Mouse (Mus musculus) heart, embryonic 13.5 days (tissue): ENCODE measurements around the gene Nr0b2. TPM values are rescaled to one million over a fixed set of nuclear protein-coding genes. Genes with fewer than 3 reads are reported as not detected.
"Not testable (repeated sequence)": the region's sequence is repeated elsewhere in the genome, so short reads cannot be mapped to it uniquely, and the experiment has no call there.

Source experiments
- ATAC-seq: fragments of 200-750 bp; cut with Nextera tagmentation; 2 replicates; pipeline ENCODE4 v1.8.0; 2017; ENCODE audit warnings: moderate TSS enrichment; ENCODE audit not compliant: insufficient number of reproducible peaks, low FRiP score, low TSS enrichment; ENCODE audit errors: extremely low read depth
- H3K27ac ChIP-seq: fragments of 300-500 bp; sonication (generic); replicated peaks from 2 replicates; pipeline ENCODE4 v1.5.1; 2015; ENCODE audit warnings: moderate library complexity, mild to moderate bottlenecking, inconsistent platforms
- H3K27me3 ChIP-seq: fragments of 300-500 bp; sonication (generic); replicated peaks from 2 replicates; pipeline ENCODE4 v1.6.1; 2015; ENCODE audit warnings: mild to moderate bottlenecking, inconsistent platforms
- H3K36me3 ChIP-seq: fragments of 300-500 bp; sonication (generic); 2 replicates; pipeline ENCODE4 v1.6.1; 2015; ENCODE audit warnings: mild to moderate bottlenecking, inconsistent platforms
- H3K4me1 ChIP-seq: fragments of 300-500 bp; sonication (generic); 2 replicates; pipeline ENCODE4 v1.6.1; 2015; ENCODE audit warnings: inconsistent platforms
- H3K4me2 ChIP-seq: fragments of 300-500 bp; sonication (generic); 2 replicates; pipeline ENCODE4 v1.6.1; 2015; ENCODE audit warnings: inconsistent platforms, mild to moderate bottlenecking, moderate library complexity
- H3K4me3 ChIP-seq: fragments of 300-500 bp; sonication (generic); 2 replicates; pipeline ENCODE4 v1.5.1; 2015; ENCODE audit warnings: moderate library complexity, mild to moderate bottlenecking, inconsistent platforms
- H3K9ac ChIP-seq: fragments of 300-500 bp; sonication (generic); 2 replicates; pipeline ENCODE4 v1.6.1; 2015; ENCODE audit warnings: inconsistent platforms, mild to moderate bottlenecking, moderate library complexity
- H3K9me3 ChIP-seq: fragments of 300-500 bp; sonication (generic); 2 replicates; pipeline ENCODE4 v1.6.1; 2016; ENCODE audit warnings: inconsistent platforms
- WGBS: fragments of 180-500 bp; shearing (Covaris S2); methylation state at CpG from one replicate; pipeline ENCODE4 v1.1.7; 2015; ENCODE audit warnings: mixed read lengths; 5-methylcytosine and 5-hydroxymethylcytosine counted together
- polyA plus RNA-seq: library from polyadenylated mRNA; unstranded; fragments of >200 nt; fragmentation: Nextera tagmentation; extraction: Ambion mirVana; gene quantifications from 2 replicates; pipeline ENCODE4 v1.2.1, GENCODE M21; 2015

Gene Nr0b2
- 10.5 and 10.8 TPM in 2 replicates for polyA plus RNA-seq

- ATAC-seq = peak; percentile 39; the same call in 1 of the 2 replicates
- WGBS = 48% methylated on average over 10 of the region's 10 CpGs
- H3K4me3 ChIP-seq = peak within 1 kb of the TSS; percentile 53
Measured at GRCm38 (mm10) chr4:133552768-133553447, at the start of gene Nr0b2. Gene Nr0b2, plus strand, starts transcription at chr4:133553376.

GRCm38 (mm10) chr4:133504300-133504699, 48.9 kb upstream of the Nr0b2 start:
- no peak overlapping the region for H3K4me3 ChIP-seq
- no peak overlapping the region for H3K4me2 ChIP-seq
- no peaks in the 10 kb centered on the region for H3K36me3 ChIP-seq
- peaks cover 97% of the 10 kb centered on the region for H3K27me3 ChIP-seq
- no peak overlapping the region for H3K9ac ChIP-seq
- no peaks in the 10 kb centered on the region for H3K4me1 ChIP-seq
- WGBS = 41% methylated on average over 5 of the region's 5 CpGs
- no peaks in the 10 kb centered on the region for H3K9me3 ChIP-seq
- H3K27ac ChIP-seq = no peak overlapping the region
- ATAC-seq = no peak

More at GRCm38 (mm10) chr4:133552768-133553447, at the start of gene Nr0b2:
- Histone ChIP-seq H3K9me3 (no peaks in the 10 kb centered on the region), H3K27ac (peak within 1 kb of the TSS; percentile 92), H3K27me3 (0 out of 2 replicates have a peak, but pooled peaks cover 4% of the 10 kb centered on the region), H3K36me3 (no peaks in the 10 kb centered on the region; the same call in 1 of the 2 replicates), H3K9ac (peak within 1 kb of the TSS; percentile 81), H3K4me1 (peaks cover 23% of the 10 kb centered on the region), H3K4me2 (peak within 1 kb of the TSS; percentile 71)

GRCm38 (mm10) chr4:133504755-133505485, 48.3 kb upstream of the Nr0b2 start:
- Histone ChIP-seq H3K4me2 (no peak overlapping the region), H3K4me1 (no peaks in the 10 kb centered on the region), H3K27me3 (peaks cover 93% of the 10 kb centered on the region), H3K27ac (no peak overlapping the region), H3K36me3 (no peaks in the 10 kb centered on the region), H3K9ac (no peak overlapping the region), H3K4me3 (no peak overlapping the region), H3K9me3 (no peaks in the 10 kb centered on the region)
- no peak for ATAC-seq
- 46% methylated on average over 9 of the region's 9 CpGs for WGBS

- Histone ChIP-seq H3K9ac (no peak overlapping the region), H3K27ac (no peak overlapping the region), H3K9me3 (no peaks in the 10 kb centered on the region), H3K36me3 (no peaks in the 10 kb centered on the region), H3K27me3 (peaks cover 76% of the 10 kb centered on the region), H3K4me1 (no peaks in the 10 kb centered on the region), H3K4me2 (no peak overlapping the region), H3K4me3 (no peak overlapping the region)
- ATAC-seq = no peak
- WGBS = 45% methylated on average over 5 of the region's 5 CpGs
Measured at GRCm38 (mm10) chr4:133506573-133506972, 46.6 kb upstream of the Nr0b2 start.

GRCm38 (mm10) chr4:133508990-133509389, 44.2 kb upstream of the Nr0b2 start:
- H3K4me1 ChIP-seq = no peaks in the 10 kb centered on the region
- ATAC-seq = no peak
- WGBS = 82% methylated on average over 7 of the region's 7 CpGs
- no peaks in the 10 kb centered on the region for H3K36me3 ChIP-seq
- no peak overlapping the region for H3K4me3 ChIP-seq
- H3K27ac ChIP-seq = no peak overlapping the region
- no peak overlapping the region for H3K4me2 ChIP-seq
- H3K9me3 ChIP-seq = no peaks in the 10 kb centered on the region
- no peak overlapping the region for H3K9ac ChIP-seq
- peaks cover 54% of the 10 kb centered on the region for H3K27me3 ChIP-seq

GRCm38 (mm10) chr4:133511050-133511449, 42.1 kb upstream of the Nr0b2 start:
- Histone ChIP-seq H3K9ac (no peak overlapping the region), H3K27ac (no peak overlapping the region), H3K4me1 (no peaks in the 10 kb centered on the region), H3K4me2 (no peak overlapping the region), H3K27me3 (peaks cover 41% of the 10 kb centered on the region), H3K9me3 (no peaks in the 10 kb centered on the region), H3K36me3 (no peaks in the 10 kb centered on the region), H3K4me3 (no peak overlapping the region)
- ATAC-seq = no peak
- WGBS = 70% methylated on average over 5 of the region's 5 CpGs

- not testable (repeated sequence) for ATAC-seq, H3K27ac ChIP-seq, H3K4me2 ChIP-seq, H3K9ac ChIP-seq, H3K4me3 ChIP-seq, H3K9me3 ChIP-seq, H3K4me1 ChIP-seq, H3K36me3 ChIP-seq
- 36% methylated on average over 5 of the region's 5 CpGs for WGBS
- peaks cover 41% of the 10 kb centered on the region for H3K27me3 ChIP-seq
Measured at GRCm38 (mm10) chr4:133512511-133512910, 40.7 kb upstream of the Nr0b2 start.

- H3K4me2 ChIP-seq = no peak overlapping the region
- no peak overlapping the region for H3K9ac ChIP-seq
- peaks cover 41% of the 10 kb centered on the region for H3K27me3 ChIP-seq
- no peaks in the 10 kb centered on the region for H3K9me3 ChIP-seq
- no peak overlapping the region for H3K27ac ChIP-seq
- H3K36me3 ChIP-seq = no peaks in the 10 kb centered on the region
- no peak for ATAC-seq
- H3K4me3 ChIP-seq = no peak overlapping the region
- 12% methylated on average over 8 of the region's 8 CpGs for WGBS
- H3K4me1 ChIP-seq = no peaks in the 10 kb centered on the region
Measured at GRCm38 (mm10) chr4:133512972-133513371, 40.2 kb upstream of the Nr0b2 start.

DNA sequence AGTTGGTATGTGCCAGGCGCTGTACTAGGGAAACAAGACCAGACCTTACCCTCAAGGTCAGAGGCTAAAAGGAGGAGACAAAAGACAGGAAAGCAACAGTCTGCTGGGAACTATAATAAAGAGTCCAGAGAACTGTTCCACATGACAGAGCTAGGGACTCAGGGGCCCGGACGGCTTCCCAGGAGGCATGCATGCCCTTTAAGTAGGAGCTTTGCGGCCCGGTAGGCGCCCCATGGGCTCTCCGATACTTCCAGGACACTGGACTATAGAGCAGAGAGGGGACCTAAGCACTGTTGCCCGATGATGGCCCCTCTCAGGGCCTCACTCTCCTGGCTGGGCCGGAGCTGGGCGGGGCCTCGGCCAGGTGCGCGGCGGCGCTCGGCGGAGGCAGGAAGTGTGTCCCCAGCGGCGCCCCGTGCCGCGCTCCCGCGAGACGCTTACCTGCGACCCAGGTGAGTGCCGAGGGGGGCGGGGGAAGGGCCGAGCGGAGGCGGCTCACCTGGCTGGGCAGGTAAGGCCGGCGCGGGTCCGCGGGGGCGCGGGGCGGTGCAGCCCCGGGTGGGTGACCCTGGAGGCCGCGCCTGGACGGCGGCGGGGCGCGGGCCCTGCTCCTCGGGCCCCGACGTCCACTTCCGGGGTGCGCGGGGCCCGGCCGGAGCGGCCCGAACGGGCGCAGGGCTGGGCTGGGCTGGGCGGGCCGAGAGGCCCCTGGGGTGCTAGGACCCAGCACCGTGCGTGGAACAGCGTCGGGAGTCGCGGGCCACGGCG, 34.4 kb upstream of the Nr0b2 start, which contains the start of gene Kdf1:
Gene Kdf1 (plus strand): TSS at position 363 of the 768 bp plus-strand sequence.
- no peaks in the 10 kb centered on the region for H3K9me3 ChIP-seq
- peaks cover 77% of the 10 kb centered on the region for H3K27me3 ChIP-seq
- 4% methylated on average over 49 of the region's 69 CpGs for WGBS
- no peaks in the 10 kb centered on the region for H3K36me3 ChIP-seq
- peak within 1 kb of the TSS; percentile 62 for H3K4me3 ChIP-seq
- no peak within 1 kb of the TSS for H3K27ac ChIP-seq
- peaks cover 9% of the 10 kb centered on the region for H3K4me1 ChIP-seq
- H3K4me2 ChIP-seq = peak within 1 kb of the TSS; percentile 78
- H3K9ac ChIP-seq = peak within 1 kb of the TSS; percentile 79
- ATAC-seq = peak; percentile 14; the same call in 1 of the 2 replicates

- no peak for ATAC-seq
- H3K36me3 ChIP-seq = no peaks in the 10 kb centered on the region
- H3K4me3 ChIP-seq = peak overlapping the region; percentile 62
- H3K27me3 ChIP-seq = peaks cover 77% of the 10 kb centered on the region
- WGBS = 8% methylated on average over 25 of the region's 25 CpGs
- peak overlapping the region; percentile 79 for H3K9ac ChIP-seq
- H3K4me1 ChIP-seq = peaks cover 9% of the 10 kb centered on the region
- no peaks in the 10 kb centered on the region for H3K9me3 ChIP-seq
- peak overlapping the region; percentile 78 for H3K4me2 ChIP-seq
- H3K27ac ChIP-seq = no peak overlapping the region
Measured at GRCm38 (mm10) chr4:133519369-133519665, 33.9 kb upstream of the Nr0b2 start.

DNA sequence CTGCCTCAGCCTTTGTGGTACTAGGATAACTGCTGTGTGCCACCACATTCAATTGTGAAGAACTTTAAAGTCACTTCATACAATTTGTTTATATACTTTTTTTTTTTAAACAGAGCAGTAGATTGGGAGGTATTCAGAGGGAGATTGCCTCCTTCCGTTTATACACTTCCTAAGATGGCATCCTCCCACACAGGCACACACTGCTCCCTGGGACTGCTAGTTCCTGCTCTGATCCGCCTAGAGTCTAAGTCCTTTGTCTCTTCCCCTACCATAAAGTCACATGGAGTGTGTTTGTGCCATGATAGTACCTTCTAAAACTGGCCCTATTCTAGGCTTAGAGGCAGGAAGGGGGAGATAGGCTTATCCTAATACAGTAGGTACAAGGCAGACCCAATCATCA, 31.7 kb upstream of the Nr0b2 start:
- Histone ChIP-seq H3K27me3 (peaks cover 66% of the 10 kb centered on the region), H3K36me3 (no peaks in the 10 kb centered on the region), H3K9me3 (no peaks in the 10 kb centered on the region), H3K4me1 (peaks cover 9% of the 10 kb centered on the region), H3K9ac (no peak overlapping the region), H3K4me3 (no peak overlapping the region), H3K27ac (no peak overlapping the region), H3K4me2 (no peak overlapping the region)
- 53% methylated on average over 2 of the region's 2 CpGs for WGBS
- no peak for ATAC-seq
